Mouse (Mus musculus) spleen, postnatal 36 days (tissue): ENCODE data around the gene Atp4b.

Source experiments
- DNase-seq, 2 experiments: peaks; one replicate each; pipeline ENCODE4 v3.0.0; 2022; ENCODE audit warnings: low spot score in 2 of 2, mixed read lengths in 1 of 2

Atp4b gene

GRCm38 (mm10) chr8:13396725-13397124, at the start of gene Atp4b:
Gene Atp4b (minus strand): TSS chr8:13396825.
- no peak for DNase-seq

- DNase-seq: no peak
Measured at GRCm38 (mm10) chr8:13442152-13442551, 45.5 kb upstream of the Atp4b start.

GRCm38 (mm10) chr8:13437531-13437930, 40.9 kb upstream of the Atp4b start:
- no peak for DNase-seq

GRCm38 (mm10) chr8:13436052-13436451, 39.4 kb upstream of the Atp4b start:
- no peak for DNase-seq

- DNase-seq: no peak
Measured at GRCm38 (mm10) chr8:13434889-13435288, 38.3 kb upstream of the Atp4b start, which contains the start of gene Tmem255b. Gene Tmem255b (plus strand): TSS chr8:13435189.

- DNase-seq: no peak
Measured at GRCm38 (mm10) chr8:13433130-13433529, 36.5 kb upstream of the Atp4b start.

- DNase-seq: no peak
Measured at GRCm38 (mm10) chr8:13430866-13431265, 34.2 kb upstream of the Atp4b start.

GRCm38 (mm10) chr8:13430412-13430811, 33.8 kb upstream of the Atp4b start:
- DNase-seq: no peak

- no peak for DNase-seq
Measured at GRCm38 (mm10) chr8:13428156-13428555, 31.5 kb upstream of the Atp4b start.

- no peak for DNase-seq
Measured at GRCm38 (mm10) chr8:13427351-13427750, 30.7 kb upstream of the Atp4b start.

- DNase-seq: no peak
Measured at GRCm38 (mm10) chr8:13420970-13421369, 24.3 kb upstream of the Atp4b start.

GRCm38 (mm10) chr8:13419111-13419639, 22.6 kb upstream of the Atp4b start:
- DNase-seq: no peak

- DNase-seq: no peak
Measured at GRCm38 (mm10) chr8:13415879-13416278, 19.3 kb upstream of the Atp4b start.

GRCm38 (mm10) chr8:13413823-13414390, 17.3 kb upstream of the Atp4b start:
- no peak for DNase-seq

GRCm38 (mm10) chr8:13412891-13413558, 16.4 kb upstream of the Atp4b start:
- DNase-seq: peak in 1 of 2 experiments; percentile 28

GRCm38 (mm10) chr8:13411597-13411996, 15.0 kb upstream of the Atp4b start:
- DNase-seq: peak; percentile 17 to 19

- DNase-seq: no peak
Measured at GRCm38 (mm10) chr8:13406011-13406410, 9.4 kb upstream of the Atp4b start.

- DNase-seq: no peak
Measured at GRCm38 (mm10) chr8:13404666-13405131, 8.1 kb upstream of the Atp4b start, which contains the start of gene Grk1. Gene Grk1 (plus strand): TSS chr8:13405081.

GRCm38 (mm10) chr8:13403517-13403916, 6.9 kb upstream of the Atp4b start:
- DNase-seq: no peak

- no peak for DNase-seq
Measured at GRCm38 (mm10) chr8:13393869-13394268, 2.8 kb downstream of the Atp4b start.

GRCm38 (mm10) chr8:13388744-13389143, 7.9 kb downstream of the Atp4b start:
- no peak for DNase-seq

GRCm38 (mm10) chr8:13387728-13388127, 8.9 kb downstream of the Atp4b start:
- no peak for DNase-seq

GRCm38 (mm10) chr8:13386366-13386765, 10.3 kb downstream of the Atp4b start:
- no peak for DNase-seq
